Comparison of ENCODE assay signal across 24 mouse cellular contexts in the genomic region with DNA sequence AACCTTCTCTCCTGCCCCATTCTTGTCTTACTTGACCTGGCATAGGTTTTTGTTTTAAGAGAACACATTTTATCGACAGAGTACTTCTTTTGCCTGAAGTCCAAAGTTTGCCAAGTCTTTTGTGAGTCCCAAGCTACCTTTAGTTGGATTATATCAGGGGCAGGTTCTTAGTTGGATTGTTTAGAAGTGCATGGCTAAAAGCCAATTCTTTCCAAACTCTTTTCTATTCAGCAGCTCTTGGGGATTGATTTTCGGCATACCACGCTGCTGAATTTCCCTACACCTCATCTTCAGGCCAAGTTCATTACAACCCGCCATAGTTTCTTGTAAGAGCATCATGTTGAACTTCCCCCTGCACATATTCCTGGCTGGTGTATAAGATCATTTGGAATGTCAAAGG.
"Had no signal": no experiment of that assay in that cellular context is flagged by ENCODE, and none has a peak within 500 bp of the region (broad histone marks: within the 10 kb centered on the region; RNA-seq: fewer than 3 reads in every experiment).

No protein-coding gene starts in this region.

- H3K4me1 ChIP-seq: heart, embryonic 13.5 days; heart, embryonic 15.5 days; hindbrain, embryonic 13.5 days; hindbrain, embryonic 15.5 days; limb, embryonic 15.5 days; liver, embryonic 12.5 days had no signal

- H3K27me3 ChIP-seq: heart, embryonic 13.5 days; heart, embryonic 15.5 days; hindbrain, embryonic 13.5 days; hindbrain, embryonic 15.5 days; limb, embryonic 15.5 days; liver, embryonic 12.5 days had no signal

- H3K9me3 ChIP-seq: heart, embryonic 15.5 days; hindbrain, embryonic 13.5 days; hindbrain, embryonic 15.5 days; limb, embryonic 15.5 days; liver, embryonic 12.5 days had no signal

- H3K4me3 ChIP-seq: gastrocnemius, adult 2 months; heart, embryonic 13.5 days; heart, embryonic 15.5 days; hindbrain, embryonic 13.5 days; hindbrain, embryonic 15.5 days; layer of hippocampus, adult 2 months; left cerebral cortex, adult 2 months; limb, embryonic 15.5 days; liver, embryonic 12.5 days had no signal

- H3K27ac ChIP-seq: gastrocnemius, adult 2 months; heart, embryonic 13.5 days; heart, embryonic 15.5 days; hindbrain, embryonic 13.5 days; hindbrain, embryonic 15.5 days; hindbrain, postnatal 0 days; layer of hippocampus, adult 2 months; left cerebral cortex, adult 2 months; limb, embryonic 15.5 days; liver, embryonic 12.5 days; liver, embryonic 14.5 days had no signal

- DNase-seq: gastrocnemius, adult 2 months; gastrocnemius, postnatal 10 days; gastrocnemius, postnatal 25 days; heart, adult 18-20 months; heart, postnatal 14 days; heart, postnatal 36 days; kidney, adult 11 months; kidney, adult 8-10 months; kidney, postnatal 10 days; kidney, postnatal 25 days; kidney, postnatal 4 days; lung, adult 18-20 months had no signal

- H3K4me2 ChIP-seq: heart, embryonic 11.5 days; heart, embryonic 13.5 days; heart, embryonic 15.5 days; hindbrain, embryonic 13.5 days; hindbrain, embryonic 15.5 days; limb, embryonic 15.5 days; liver, embryonic 12.5 days had no signal

- H3K36me3 ChIP-seq: heart, embryonic 13.5 days; heart, embryonic 15.5 days; hindbrain, embryonic 13.5 days; hindbrain, embryonic 15.5 days; limb, embryonic 15.5 days; liver, embryonic 12.5 days had no signal

- H3K9ac ChIP-seq: heart, embryonic 13.5 days; heart, embryonic 15.5 days; hindbrain, embryonic 13.5 days; hindbrain, embryonic 15.5 days; limb, embryonic 15.5 days; liver, embryonic 12.5 days; liver, embryonic 14.5 days had no signal

- ATAC-seq: hindbrain, postnatal 0 days; intestine, embryonic 16.5 days; liver, embryonic 12.5 days had no signal
